Mouse (Mus musculus): ENCODE measurements around the gene Syt14. TPM values are rescaled to one million over a fixed set of nuclear protein-coding genes. Genes with fewer than 3 reads are reported as not detected.

The Syt14 gene
- polyA plus RNA-seq, 1 experiment from 2014 or later, result 7.0 TPM

- Histone ChIP-seq H3K36me3 (no peaks in the 10 kb centered on the region), H3K27me3 (replicated peaks) (no peaks in the 10 kb centered on the region), H3K4me2 (replicated peaks) (no peak overlapping the region), H3K9me3 (no peaks in the 10 kb centered on the region), H3K4me3 (no peak overlapping the region), H3K4me1 (no peaks in the 10 kb centered on the region), H3K9ac (no peak overlapping the region), H3K27ac (no peak overlapping the region)
- no peak for ATAC-seq (ENCODE audit: low FRiP score, low read depth)
- WGBS, result 77% methylated on average over 1 of the region's 1 CpGs
These were observed 11.3 kb downstream of the Syt14 start for GRCm38 (mm10) chr1:193024311-193024710.

GRCm38 (mm10) chr1:193012351-193012750 is 23.2 kb downstream of the Syt14 start:
- ATAC-seq (ENCODE audit: low FRiP score, low read depth), result no peak
- WGBS, result 95% methylated on average over 2 of the region's 2 CpGs
- Histone ChIP-seq H3K4me3 (no peak overlapping the region), H3K4me2 (replicated peaks) (no peak overlapping the region), H3K4me1 (no peaks in the 10 kb centered on the region), H3K36me3 (no peaks in the 10 kb centered on the region), H3K9ac (no peak overlapping the region), H3K9me3 (no peaks in the 10 kb centered on the region), H3K27me3 (replicated peaks) (no peaks in the 10 kb centered on the region), H3K27ac (no peak overlapping the region)

- no peak for ATAC-seq (ENCODE audit: low FRiP score, low read depth)
- Histone ChIP-seq H3K36me3 (no peaks in the 10 kb centered on the region), H3K9me3 (no peaks in the 10 kb centered on the region), H3K4me1 (no peaks in the 10 kb centered on the region), H3K4me3 (no peak overlapping the region), H3K4me2 (replicated peaks) (no peak overlapping the region), H3K27me3 (replicated peaks) (no peaks in the 10 kb centered on the region), H3K9ac (no peak overlapping the region), H3K27ac (no peak overlapping the region)
- 90% methylated on average over 3 of the region's 3 CpGs for WGBS
These were observed 24.4 kb downstream of the Syt14 start for GRCm38 (mm10) chr1:193011000-193011769.

GRCm38 (mm10) chr1:193004581-193004980 is 31.0 kb downstream of the Syt14 start:
- Histone ChIP-seq H3K27me3 (replicated peaks) (no peaks in the 10 kb centered on the region), H3K9ac (no peak overlapping the region), H3K36me3 (no peaks in the 10 kb centered on the region), H3K27ac (no peak overlapping the region), H3K4me2 (replicated peaks) (no peak overlapping the region), H3K4me3 (no peak overlapping the region), H3K4me1 (no peaks in the 10 kb centered on the region), H3K9me3 (no peaks in the 10 kb centered on the region)
- 93% methylated on average over 1 of the region's 1 CpGs for WGBS
- no peak for ATAC-seq (ENCODE audit: low FRiP score, low read depth)

GRCm38 (mm10) chr1:193003953-193004352 is 31.6 kb downstream of the Syt14 start:
- no peaks in the 10 kb centered on the region for H3K27me3 ChIP-seq (replicated peaks)
- H3K9ac ChIP-seq, result no peak overlapping the region
- no peak for ATAC-seq (ENCODE audit: low FRiP score, low read depth)
- H3K4me1 ChIP-seq, result no peaks in the 10 kb centered on the region
- no peak overlapping the region for H3K4me3 ChIP-seq
- H3K27ac ChIP-seq, result no peak overlapping the region
- no peak overlapping the region for H3K4me2 ChIP-seq (replicated peaks)
- H3K9me3 ChIP-seq, result no peaks in the 10 kb centered on the region
- H3K36me3 ChIP-seq, result no peaks in the 10 kb centered on the region
- WGBS, result 96% methylated on average over 2 of the region's 2 CpGs

- 88% methylated on average over 4 of the region's 4 CpGs for WGBS
- Histone ChIP-seq H3K27me3 (replicated peaks) (no peaks in the 10 kb centered on the region), H3K9me3 (no peaks in the 10 kb centered on the region), H3K9ac (no peak overlapping the region), H3K4me2 (replicated peaks) (no peak overlapping the region), H3K4me3 (no peak overlapping the region), H3K36me3 (no peaks in the 10 kb centered on the region), H3K27ac (no peak overlapping the region), H3K4me1 (no peaks in the 10 kb centered on the region)
- no peak for ATAC-seq (ENCODE audit: low FRiP score, low read depth)
These were observed 33.3 kb downstream of the Syt14 start for GRCm38 (mm10) chr1:193002307-193002706.

- H3K9ac ChIP-seq, result no peak overlapping the region
- H3K4me3 ChIP-seq, result no peak overlapping the region
- no peak overlapping the region for H3K4me2 ChIP-seq (replicated peaks)
- ATAC-seq (ENCODE audit: low FRiP score, low read depth), result no peak
- no peaks in the 10 kb centered on the region for H3K4me1 ChIP-seq
- 79% methylated on average over 2 of the region's 2 CpGs for WGBS
- no peaks in the 10 kb centered on the region for H3K27me3 ChIP-seq (replicated peaks)
- no peak overlapping the region for H3K27ac ChIP-seq
- no peaks in the 10 kb centered on the region for H3K9me3 ChIP-seq
- no peaks in the 10 kb centered on the region for H3K36me3 ChIP-seq
These were observed 34.0 kb downstream of the Syt14 start for GRCm38 (mm10) chr1:193001587-193001986.

- Histone ChIP-seq H3K9ac (no peak overlapping the region), H3K27me3 (replicated peaks) (no peaks in the 10 kb centered on the region), H3K4me2 (replicated peaks) (no peak overlapping the region), H3K4me3 (no peak overlapping the region), H3K4me1 (no peaks in the 10 kb centered on the region), H3K9me3 (no peaks in the 10 kb centered on the region), H3K36me3 (no peaks in the 10 kb centered on the region), H3K27ac (no peak overlapping the region)
- no peak for ATAC-seq (ENCODE audit: low FRiP score, low read depth)
These were observed 34.7 kb downstream of the Syt14 start for GRCm38 (mm10) chr1:193000908-193001307.

- Histone ChIP-seq H3K36me3 (no peaks in the 10 kb centered on the region), H3K4me1 (no peaks in the 10 kb centered on the region), H3K27me3 (replicated peaks) (no peaks in the 10 kb centered on the region), H3K4me3 (no peak overlapping the region), H3K9me3 (no peaks in the 10 kb centered on the region), H3K9ac (no peak overlapping the region), H3K27ac (no peak overlapping the region), H3K4me2 (replicated peaks) (no peak overlapping the region)
- 89% methylated on average over 2 of the region's 2 CpGs for WGBS
- ATAC-seq (ENCODE audit: low FRiP score, low read depth), result no peak
These were observed 41.2 kb downstream of the Syt14 start for GRCm38 (mm10) chr1:192994179-192994873.

- Histone ChIP-seq H3K4me1 (no peaks in the 10 kb centered on the region), H3K9me3 (no peaks in the 10 kb centered on the region), H3K36me3 (no peaks in the 10 kb centered on the region), H3K27ac (no peak overlapping the region), H3K27me3 (replicated peaks) (no peaks in the 10 kb centered on the region), H3K4me2 (replicated peaks) (no peak overlapping the region), H3K9ac (no peak overlapping the region), H3K4me3 (no peak overlapping the region)
- no peak for ATAC-seq (ENCODE audit: low FRiP score, low read depth)
These were observed 42.1 kb downstream of the Syt14 start for GRCm38 (mm10) chr1:192993491-192993890.

GRCm38 (mm10) chr1:192987203-192987602 is 48.4 kb downstream of the Syt14 start:
- H3K36me3 ChIP-seq, result no peaks in the 10 kb centered on the region
- no peak overlapping the region for H3K4me3 ChIP-seq
- WGBS, result 94% methylated on average over 3 of the region's 3 CpGs
- H3K9me3 ChIP-seq, result no peaks in the 10 kb centered on the region
- H3K4me2 ChIP-seq (replicated peaks), result no peak overlapping the region
- ATAC-seq (ENCODE audit: low FRiP score, low read depth), result no peak
- no peak overlapping the region for H3K9ac ChIP-seq
- H3K27me3 ChIP-seq (replicated peaks), result no peaks in the 10 kb centered on the region
- H3K27ac ChIP-seq, result no peak overlapping the region
- H3K4me1 ChIP-seq, result no peaks in the 10 kb centered on the region

GRCm38 (mm10) chr1:192986481-192986880 is 49.1 kb downstream of the Syt14 start:
- H3K4me1 ChIP-seq, result no peaks in the 10 kb centered on the region
- H3K36me3 ChIP-seq, result no peaks in the 10 kb centered on the region

GRCm38 (mm10) chr1:192984333-192984732 is 51.2 kb downstream of the Syt14 start:
- Histone ChIP-seq H3K27ac (no peak overlapping the region), H3K9ac (no peak overlapping the region), H3K36me3 (0 out of 2 replicates have a peak, but pooled peaks cover 2% of the 10 kb centered on the region), H3K27me3 (replicated peaks) (no peaks in the 10 kb centered on the region), H3K4me1 (no peaks in the 10 kb centered on the region), H3K9me3 (no peaks in the 10 kb centered on the region), H3K4me2 (replicated peaks) (no peak overlapping the region), H3K4me3 (no peak overlapping the region)
- no peak for ATAC-seq (ENCODE audit: low FRiP score, low read depth)
- 89% methylated on average over 4 of the region's 4 CpGs for WGBS

More at GRCm38 (mm10) chr1:192986481-192986880, 49.1 kb downstream of the Syt14 start:
- H3K27me3 ChIP-seq (replicated peaks), result no peaks in the 10 kb centered on the region
- no peak overlapping the region for H3K27ac ChIP-seq
- H3K4me3 ChIP-seq, result no peak overlapping the region
- WGBS, result 86% methylated on average over 3 of the region's 3 CpGs
- ATAC-seq (ENCODE audit: low FRiP score, low read depth), result no peak
- H3K9ac ChIP-seq, result no peak overlapping the region
- H3K9me3 ChIP-seq, result no peaks in the 10 kb centered on the region
- H3K4me2 ChIP-seq (replicated peaks), result no peak overlapping the region
